Mouse (Mus musculus): ENCODE results near the gene Nr0b2.

GRCm38 (mm10) chr4:133532777-133533176 is 20.4 kb upstream of the Nr0b2 start:
- TF ChIP-seq CTCF (IDR thresholded peaks at IDR 0.05; ENCODE audit: insufficient read depth, low read depth, low read length): no peak
- no peak for TF ChIP-seq POLR2A (IDR thresholded peaks at IDR 0.05; ENCODE audit: insufficient read depth, low read depth, low read length)

All from olfactory bulb, adult 2 months (tissue).